Mouse (Mus musculus) hematopoietic multipotent progenitor cell, adult 10-12 weeks (in vitro differentiated cells): Measurements from ENCODE around the gene 4930467E23Rik. TPM values are rescaled to one million over a fixed set of nuclear protein-coding genes. Genes with fewer than 3 reads are reported as not detected.

Experiments
- polyA plus RNA-seq: library from polyadenylated mRNA; stranded (reverse); fragments of >175 nt; gene quantifications from 2 replicates; pipeline ENCODE4 v1.2.3, GENCODE M21; 2012; ENCODE audit warnings: low replicate concordance

Gene 4930467E23Rik
- 0.05 TPM in 1 of 2 replicates, not detected in the other for polyA plus RNA-seq

DNA sequence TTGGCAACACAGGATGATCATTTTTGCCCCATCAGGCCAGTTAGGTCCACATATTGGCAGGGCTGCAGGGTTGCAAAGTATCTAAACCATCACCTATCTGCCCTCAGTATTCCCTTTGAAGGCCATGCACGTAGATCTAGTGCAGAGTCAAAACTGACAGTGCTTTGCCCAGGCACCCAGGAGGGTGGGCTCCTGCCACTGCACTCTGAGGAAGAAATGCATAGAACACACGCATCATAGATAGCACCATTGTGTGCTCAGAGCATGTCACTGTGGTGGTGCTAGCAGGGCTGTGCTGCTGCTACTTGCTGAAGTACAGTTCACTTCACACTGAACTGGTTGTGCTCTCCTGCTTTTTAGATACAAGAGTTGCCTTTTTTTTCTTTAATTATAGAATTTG is at the start of gene 4930467E23Rik:
TSS of gene 4930467E23Rik (plus strand) at position 301 of the 400 bp plus-strand sequence.

Other genes with a start within 250 kb of the 4930467E23Rik start
- gene Defb7, start 234.5 kb upstream of the 4930467E23Rik start, polyA plus RNA-seq: not detected in 2 replicates
- not detected in 2 replicates for gene Gm31371, start 173.8 kb downstream of the 4930467E23Rik start, polyA plus RNA-seq